Mouse (Mus musculus): ENCODE results near the gene Il1rl2.

DNA sequence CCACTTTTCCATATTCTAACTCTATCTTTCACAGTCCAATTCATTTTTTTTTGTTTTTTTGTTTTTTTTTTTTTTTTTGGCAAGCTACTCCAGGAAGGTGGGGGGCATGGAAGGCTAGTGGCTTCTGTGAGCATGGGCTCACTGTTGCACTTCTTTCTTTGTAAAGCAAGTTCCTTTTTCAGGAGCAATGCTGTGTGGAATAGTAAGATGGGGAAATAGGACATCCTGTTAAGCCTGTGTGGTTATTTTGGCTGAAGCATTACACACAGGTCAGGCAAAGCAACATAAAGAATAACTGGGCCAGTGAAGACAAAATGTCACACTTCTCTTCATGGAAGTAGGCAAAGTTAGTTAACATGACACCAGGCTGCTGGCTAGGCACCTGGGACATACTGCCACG is 85.5 kb downstream of the Il1rl2 start:
- TF ChIP-seq POLR2A (IDR thresholded peaks at IDR 0.05; ENCODE audit: low read depth, low read length), result no peak
- TF ChIP-seq CTCF (IDR thresholded peaks at IDR 0.05; ENCODE audit: extremely low read depth, insufficient read length, insufficient replicate concordance, low read depth, low read length), result no peak

Data from small intestine, adult 2 months (tissue).